Mouse (Mus musculus) thymus, adult 2 months (tissue): Measurements from ENCODE around the gene Kctd21. TPM values are rescaled to one million over a fixed set of nuclear protein-coding genes. Genes with fewer than 3 reads are reported as not detected.

ENCODE experiments used
- DNase-seq: peaks from one replicate; pipeline ENCODE4 v3.0.0; 2021
- H3K27ac ChIP-seq: fragments of 200-500 bp; 2 replicates; pipeline ENCODE4 v1.5.1; 2012; ENCODE audit warnings: low read length, control low read depth; ENCODE audit not compliant: control insufficient read depth, insufficient read depth
- H3K27me3 ChIP-seq: fragments of 200-500 bp; 2 replicates; pipeline ENCODE4 v1.6.1; 2012; ENCODE audit warnings: mild to moderate bottlenecking, low read length, moderate library complexity, mixed read lengths; ENCODE audit not compliant: control insufficient read depth, insufficient read depth
- H3K36me3 ChIP-seq: fragments of 200-500 bp; 2 replicates; pipeline ENCODE4 v1.6.1; 2012; ENCODE audit warnings: mild to moderate bottlenecking, low read length, moderate library complexity; ENCODE audit not compliant: control insufficient read depth, insufficient read depth
- H3K4me1 ChIP-seq: fragments of 200-500 bp; replicated peaks from 2 replicates; pipeline ENCODE4 v1.6.1; 2012; ENCODE audit warnings: low read length; ENCODE audit not compliant: control insufficient read depth, insufficient read depth
- H3K4me3 ChIP-seq: fragments of 200-500 bp; 2 replicates; pipeline ENCODE4 v1.5.1; 2012; ENCODE audit warnings: mild to moderate bottlenecking, low read length, control low read depth, moderate library complexity; ENCODE audit not compliant: control insufficient read depth, insufficient read depth
- CTCF ChIP-seq: fragments of 200-500 bp; IDR thresholded peaks from 2 replicates; pipeline ENCODE4 v1.5.1; 2012; ENCODE audit warnings: mild to moderate bottlenecking, control low read depth, low read length, moderate library complexity, borderline replicate concordance; ENCODE audit not compliant: control insufficient read depth, poor library complexity, insufficient read depth; ENCODE audit errors: extremely low read depth
- POLR2A ChIP-seq: fragments of 200-500 bp; IDR thresholded peaks from 2 replicates; pipeline ENCODE4 v1.6.1; 2012; ENCODE audit warnings: mild to moderate bottlenecking, low read length, control low read depth, moderate library complexity; ENCODE audit not compliant: control insufficient read depth, poor library complexity, insufficient read depth; ENCODE audit errors: extremely low read depth
- WGBS: fragments of 180-500 bp; shearing (Covaris S2); methylation state at CpG from one replicate; pipeline ENCODE4 v1.1.7; 2018; 5-methylcytosine and 5-hydroxymethylcytosine counted together
- polyA plus RNA-seq: library from polyadenylated mRNA; depleted of rRNA; stranded (reverse); fragments of >200 nt; gene quantifications from 2 replicates; pipeline ENCODE4 v1.2.3, GENCODE M21; 2012

The Kctd21 gene
- polyA plus RNA-seq, 1 experiment: 4.3 TPM

- Histone ChIP-seq H3K4me3 (no peak overlapping the region), H3K27ac (no peak overlapping the region), H3K4me1 (no peaks in the 10 kb centered on the region), H3K27me3 (no peaks in the 10 kb centered on the region), H3K36me3 (no peaks in the 10 kb centered on the region)
- WGBS: 87% methylated on average over 4 of the region's 4 CpGs
- DNase-seq: no peak
- no peak for TF ChIP-seq CTCF
- no peak for TF ChIP-seq POLR2A
Observed at GRCm38 (mm10) chr7:97346822-97347166, 14.7 kb downstream of the Kctd21 start.

GRCm38 (mm10) chr7:97347464-97347863 is 15.3 kb downstream of the Kctd21 start:
- 97% methylated on average over 15 of the region's 15 CpGs for WGBS
- Histone ChIP-seq H3K4me3 (no peak overlapping the region), H3K36me3 (no peaks in the 10 kb centered on the region), H3K4me1 (no peaks in the 10 kb centered on the region), H3K27me3 (no peaks in the 10 kb centered on the region), H3K27ac (no peak overlapping the region)
- no peak for TF ChIP-seq POLR2A
- no peak for TF ChIP-seq CTCF
- no peak for DNase-seq

- H3K27ac ChIP-seq: no peak overlapping the region
- no peaks in the 10 kb centered on the region for H3K27me3 ChIP-seq
- DNase-seq: no peak
- H3K4me1 ChIP-seq: no peaks in the 10 kb centered on the region
- no peak overlapping the region for H3K4me3 ChIP-seq
- 70% methylated on average over 3 of the region's 3 CpGs for WGBS
- no peak for TF ChIP-seq CTCF
- TF ChIP-seq POLR2A: no peak
- no peaks in the 10 kb centered on the region for H3K36me3 ChIP-seq
Observed at GRCm38 (mm10) chr7:97348318-97348717, 16.2 kb downstream of the Kctd21 start.

DNA sequence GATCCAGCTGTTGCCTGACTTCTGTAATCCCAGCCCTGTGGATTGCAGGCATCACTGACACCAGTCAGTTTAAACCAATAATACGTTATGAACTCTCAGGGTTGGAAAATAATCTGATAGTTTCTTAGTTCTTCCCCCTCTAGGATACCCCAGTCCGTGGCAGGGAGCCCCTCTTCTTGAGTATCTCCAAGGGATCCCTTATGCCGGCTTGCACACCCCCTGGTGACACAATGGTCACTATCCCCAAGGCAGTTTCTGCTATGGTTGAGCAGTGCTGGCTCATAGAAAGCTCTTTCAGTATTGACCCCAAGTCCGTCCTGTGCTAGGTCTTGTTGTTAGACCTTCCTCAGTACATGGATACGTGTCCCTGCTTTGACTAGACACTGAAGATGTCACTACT is 16.7 kb downstream of the Kctd21 start:
- TF ChIP-seq CTCF (no peak), POLR2A (no peak)
- no peaks in the 10 kb centered on the region for H3K27me3 ChIP-seq
- H3K4me1 ChIP-seq: no peaks in the 10 kb centered on the region
- H3K27ac ChIP-seq: no peak overlapping the region
- WGBS: 94% methylated on average over 5 of the region's 5 CpGs
- DNase-seq: no peak
- H3K36me3 ChIP-seq: no peaks in the 10 kb centered on the region
- H3K4me3 ChIP-seq: no peak overlapping the region

DNA sequence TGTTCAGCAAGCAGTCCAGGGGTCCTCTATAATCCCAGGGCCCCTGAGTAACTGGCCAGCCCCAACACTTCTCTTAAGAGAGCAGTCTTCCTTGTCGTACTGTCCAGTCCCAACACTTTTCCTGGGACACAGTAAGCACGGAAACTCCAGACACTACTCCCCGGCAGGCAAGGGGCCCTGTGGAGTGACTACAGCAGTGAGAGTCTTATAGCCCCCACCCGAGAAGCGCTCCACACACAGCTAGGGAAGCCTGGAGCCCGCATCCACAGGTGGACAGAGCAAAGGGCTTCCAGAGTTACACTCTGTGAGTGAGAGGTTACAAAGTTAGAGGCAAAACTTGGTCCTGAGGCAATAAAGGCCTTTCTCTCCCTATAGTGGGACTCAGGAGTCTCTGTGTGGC is 17.3 kb downstream of the Kctd21 start:
- Histone ChIP-seq H3K36me3 (no peaks in the 10 kb centered on the region), H3K4me1 (no peaks in the 10 kb centered on the region), H3K27me3 (no peaks in the 10 kb centered on the region), H3K27ac (no peak overlapping the region), H3K4me3 (no peak overlapping the region)
- TF ChIP-seq CTCF: no peak
- TF ChIP-seq POLR2A: no peak
- 96% methylated on average over 6 of the region's 6 CpGs for WGBS
- DNase-seq: no peak

DNA sequence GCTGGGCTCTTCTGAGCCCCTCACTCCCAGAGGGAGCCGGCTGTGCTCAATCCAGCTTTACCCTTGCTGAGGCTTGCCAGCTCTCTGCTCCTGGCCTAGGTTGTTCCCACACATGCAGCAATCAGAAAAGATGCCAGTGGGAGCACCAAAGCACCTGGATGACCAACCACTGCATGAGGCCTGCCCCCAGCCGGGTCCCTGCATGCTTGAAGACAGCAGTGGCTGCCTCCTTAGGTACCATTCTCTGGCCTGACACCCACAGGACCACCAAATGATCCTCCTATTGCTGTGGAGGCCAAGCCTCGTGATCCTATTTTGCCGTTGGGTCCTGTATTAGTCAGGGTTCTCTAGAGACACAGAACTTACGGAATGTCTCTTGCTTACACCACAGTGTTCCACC is 18.8 kb downstream of the Kctd21 start:
- no peaks in the 10 kb centered on the region for H3K4me1 ChIP-seq
- WGBS: over 99% methylated on average over 5 of the region's 5 CpGs
- DNase-seq: no peak

DNA sequence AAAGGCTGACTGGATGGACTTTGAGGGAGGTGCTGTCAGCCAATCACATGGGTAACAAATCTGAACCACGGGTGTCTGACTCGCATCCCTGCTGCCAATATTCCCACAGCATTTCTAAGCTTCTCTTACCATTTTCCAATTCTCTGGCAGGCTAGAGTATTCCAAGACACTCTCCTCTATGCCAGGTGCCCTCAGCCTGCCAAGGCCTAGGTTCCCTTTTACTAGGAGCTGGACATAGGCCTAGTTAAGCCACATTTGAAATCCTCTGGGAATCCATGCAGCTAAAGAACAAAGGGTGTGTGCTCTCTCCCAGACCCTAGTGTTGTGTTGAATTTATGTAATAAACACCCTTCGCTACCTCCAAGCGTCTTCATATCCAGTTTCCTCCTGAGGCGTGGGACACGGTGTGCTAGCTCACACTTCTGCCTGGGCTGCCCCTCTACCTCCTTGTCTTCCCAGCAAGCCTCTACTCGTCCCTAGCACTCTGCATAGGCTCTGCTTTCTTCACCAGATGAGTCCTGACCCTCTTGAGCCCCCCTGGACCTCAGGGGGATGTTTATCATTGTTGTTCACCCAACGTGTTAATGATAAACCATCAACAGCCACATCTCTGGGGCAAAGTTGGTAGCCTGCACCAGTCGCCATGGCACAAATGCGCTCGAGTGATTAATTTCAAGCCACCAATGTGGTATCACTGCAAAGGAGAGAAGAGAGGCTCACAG is 19.8 kb downstream of the Kctd21 start:
- TF ChIP-seq POLR2A (no peak), CTCF (no peak)
- Histone ChIP-seq H3K4me1 (no peaks in the 10 kb centered on the region), H3K36me3 (no peaks in the 10 kb centered on the region), H3K27me3 (no peaks in the 10 kb centered on the region), H3K4me3 (no peak overlapping the region), H3K27ac (no peak overlapping the region)
- no peak for DNase-seq
- WGBS: 91% methylated on average over 11 of the region's 11 CpGs

More for the DNA sequence above, 18.8 kb downstream of the Kctd21 start:
- no peak overlapping the region for H3K4me3 ChIP-seq
- no peak overlapping the region for H3K27ac ChIP-seq
- H3K27me3 ChIP-seq: no peaks in the 10 kb centered on the region
- H3K36me3 ChIP-seq: no peaks in the 10 kb centered on the region
- TF ChIP-seq POLR2A: no peak
- TF ChIP-seq CTCF: no peak
